Mouse (Mus musculus) limb, embryonic 14.5 days (tissue): ENCODE results near the gene Omp. TPM values are rescaled to one million over a fixed set of nuclear protein-coding genes. Genes with fewer than 3 reads are reported as not detected.

ENCODE experiments used
- ATAC-seq: fragments of 200-750 bp; cut with Nextera tagmentation; 2 replicates; pipeline ENCODE4 v1.8.0; 2017; ENCODE audit warnings: low read depth, moderate number of reproducible peaks, moderate TSS enrichment; ENCODE audit not compliant: low FRiP score
- DNase-seq: peaks from one replicate; pipeline ENCODE4 v3.0.0-alpha.2; 2015; ENCODE audit warnings: low spot score
- H3K27ac ChIP-seq: fragments of 300-500 bp; sonication (generic); replicated peaks from 2 replicates; pipeline ENCODE4 v1.5.1; 2014; ENCODE audit warnings: low read depth, mild to moderate bottlenecking, low read length, moderate library complexity, mixed read lengths
- H3K27me3 ChIP-seq: fragments of 300-500 bp; sonication (generic); 2 replicates; pipeline ENCODE4 v1.6.1; 2014; ENCODE audit warnings: low read length, mixed read lengths; ENCODE audit not compliant: control insufficient read depth, insufficient read depth
- H3K36me3 ChIP-seq: fragments of 300-500 bp; sonication (generic); 2 replicates; pipeline ENCODE4 v1.6.1; 2014; ENCODE audit warnings: mild to moderate bottlenecking, low read length, moderate library complexity, mixed read lengths; ENCODE audit not compliant: control insufficient read depth, insufficient read depth
- H3K4me1 ChIP-seq: fragments of 300-500 bp; sonication (generic); 2 replicates; pipeline ENCODE4 v1.6.1; 2014; ENCODE audit warnings: antibody characterized with exemption, low read length, mixed read lengths; ENCODE audit not compliant: control insufficient read depth, insufficient read depth
- H3K4me2 ChIP-seq: fragments of 300-500 bp; sonication (generic); replicated peaks from 2 replicates; pipeline ENCODE4 v1.6.1; 2014; ENCODE audit warnings: low read depth, mild to moderate bottlenecking, low read length, moderate library complexity; ENCODE audit not compliant: severe bottlenecking
- H3K4me3 ChIP-seq: fragments of 300-500 bp; sonication (generic); replicated peaks from 2 replicates; pipeline ENCODE4 v1.5.1; 2014; ENCODE audit warnings: low read length
- H3K9ac ChIP-seq: fragments of 300-500 bp; sonication (generic); 2 replicates; pipeline ENCODE4 v1.6.1; 2014; ENCODE audit warnings: mild to moderate bottlenecking, low read depth, low read length, moderate library complexity; ENCODE audit not compliant: severe bottlenecking
- H3K9me3 ChIP-seq: fragments of 300-500 bp; sonication (generic); 2 replicates; pipeline ENCODE4 v1.6.1; 2016; ENCODE audit warnings: low read length; ENCODE audit not compliant: control insufficient read depth
- POLR2A ChIP-seq: fragments of 200-500 bp; IDR thresholded peaks from 2 replicates; pipeline ENCODE4 v1.8.0; 2012; ENCODE audit warnings: inconsistent platforms, mild to moderate bottlenecking, moderate library complexity, borderline replicate concordance; ENCODE audit not compliant: insufficient read depth, insufficient read length; ENCODE audit errors: extremely low read depth
- WGBS: fragments of 180-500 bp; shearing (Covaris S2); extraction: QIAGEN DNeasy Blood & Tissue Kit; methylation state at CpG from one replicate; pipeline ENCODE4 v1.1.7; 2014; 5-methylcytosine and 5-hydroxymethylcytosine counted together
- polyA plus RNA-seq, 2 experiments: library from polyadenylated mRNA; depleted of rRNA in 1 of 2; stranded (reverse) in 1 of 2; unstranded in 1 of 2; fragments of >200 nt; fragmentation: Nextera tagmentation in 1 of 2; extraction: Ambion mirVana in 1 of 2; gene quantifications; 2 replicates each; pipeline versions ENCODE4 v1.2.1 to v1.2.3; 2012 to 2014

The Omp gene
- polyA plus RNA-seq, 2 experiments = 0.17 to 0.25 TPM

DNA sequence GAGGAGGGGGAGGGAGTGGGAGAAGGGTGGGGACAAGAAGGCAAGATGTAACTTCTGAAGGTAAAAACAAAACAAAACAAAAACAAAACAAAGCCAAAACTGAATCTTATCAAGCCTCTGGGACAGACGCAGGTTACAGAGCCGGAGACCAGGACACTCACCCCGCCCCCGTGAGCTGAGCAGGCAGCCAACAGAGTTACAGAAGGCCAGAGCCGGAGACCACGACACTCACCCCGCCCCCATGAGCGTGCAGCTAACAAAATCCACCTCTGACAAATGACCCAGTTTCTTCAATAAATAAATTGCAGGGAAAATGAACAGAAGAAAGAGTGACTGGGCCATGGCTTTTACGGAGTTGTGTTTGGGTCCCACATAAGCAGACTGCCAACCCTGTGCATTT is 6.1 kb downstream of the Omp start:
- Histone ChIP-seq H3K4me3 (no peak overlapping the region), H3K9me3 (no peaks in the 10 kb centered on the region), H3K27me3 (no peaks in the 10 kb centered on the region), H3K36me3 (no peaks in the 10 kb centered on the region), H3K4me1 (no peaks in the 10 kb centered on the region; the same call in 1 of the 2 replicates), H3K4me2 (no peak overlapping the region), H3K9ac (no peak overlapping the region), H3K27ac (no peak overlapping the region)
- 16% methylated on average over 9 of the region's 9 CpGs for WGBS
- DNase-seq (no peak), ATAC-seq (no peak)
- TF ChIP-seq POLR2A = no peak

DNA sequence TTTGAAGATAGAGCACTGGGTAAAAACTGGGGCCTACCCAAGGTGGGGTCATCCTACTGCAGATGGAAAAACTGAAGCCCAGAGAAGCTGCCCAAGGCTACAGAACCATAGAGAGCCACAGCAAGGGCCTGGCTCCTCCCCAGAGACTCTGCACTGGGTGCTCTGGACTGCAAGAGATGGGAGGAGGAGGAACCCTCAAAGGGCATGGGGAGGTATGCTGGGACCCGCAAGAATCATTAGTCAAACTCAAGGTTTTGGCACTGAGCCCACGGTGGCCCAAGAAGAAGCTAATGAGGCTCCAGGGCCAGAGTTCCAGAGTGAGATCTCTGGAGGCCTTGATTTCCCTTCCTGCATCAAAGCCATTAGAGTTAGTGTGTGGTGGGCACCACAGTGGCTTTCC is 7.3 kb downstream of the Omp start:
- Histone ChIP-seq H3K27ac (no peak overlapping the region), H3K4me3 (no peak overlapping the region), H3K27me3 (no peaks in the 10 kb centered on the region), H3K36me3 (no peaks in the 10 kb centered on the region), H3K9me3 (no peaks in the 10 kb centered on the region), H3K4me2 (no peak overlapping the region), H3K9ac (no peak overlapping the region), H3K4me1 (no peaks in the 10 kb centered on the region; the same call in 1 of the 2 replicates)
- DNase-seq = no peak
- no peak for ATAC-seq
- TF ChIP-seq POLR2A = no peak
- WGBS = 70% methylated on average over 2 of the region's 2 CpGs

DNA sequence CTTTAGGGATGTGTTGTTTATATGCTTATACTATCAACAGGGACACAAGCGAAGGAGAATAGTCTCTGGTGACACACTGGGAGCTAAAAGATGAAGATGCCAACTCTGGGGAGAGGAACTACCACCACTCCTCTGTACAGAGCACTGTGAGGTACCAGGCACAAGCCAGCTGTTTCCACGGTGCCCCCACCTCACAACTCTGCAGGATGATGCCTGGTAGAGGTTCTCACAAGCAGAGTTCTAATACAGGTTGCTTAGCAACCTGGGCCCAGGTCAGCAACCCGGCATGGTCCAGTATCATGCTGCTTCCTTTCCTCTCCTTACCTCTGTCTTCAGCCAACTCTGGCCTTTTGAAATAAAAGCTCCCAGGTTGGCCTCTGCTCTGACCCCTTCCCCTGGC is 7.7 kb downstream of the Omp start:
- 53% methylated on average over 3 of the region's 3 CpGs for WGBS
- Histone ChIP-seq H3K27ac (no peak overlapping the region), H3K4me3 (no peak overlapping the region), H3K9ac (no peak overlapping the region), H3K36me3 (no peaks in the 10 kb centered on the region), H3K27me3 (no peaks in the 10 kb centered on the region), H3K9me3 (no peaks in the 10 kb centered on the region), H3K4me1 (no peaks in the 10 kb centered on the region; the same call in 1 of the 2 replicates), H3K4me2 (no peak overlapping the region)
- TF ChIP-seq POLR2A = no peak
- DNase-seq (no peak), ATAC-seq (no peak)

DNA sequence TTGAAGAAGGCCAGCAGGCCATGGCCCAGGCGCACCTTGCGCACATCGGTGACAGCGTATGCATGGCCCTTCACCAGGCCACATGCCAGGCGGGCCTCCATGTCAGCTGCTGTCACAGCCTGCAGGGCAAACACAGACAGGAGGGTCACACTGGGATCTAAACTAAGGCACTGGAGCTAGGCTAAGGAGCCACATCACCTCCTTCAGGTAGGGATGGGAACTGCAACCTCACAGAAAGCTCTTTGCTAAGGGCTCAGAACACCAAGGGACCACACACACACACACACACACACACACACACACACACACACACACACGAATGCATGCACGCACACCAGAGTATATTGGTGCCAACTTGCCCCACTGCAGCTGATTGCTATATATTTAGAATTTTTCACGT is 13.6 kb downstream of the Omp start:
- H3K9ac ChIP-seq = no peak overlapping the region
- no peak overlapping the region for H3K27ac ChIP-seq
- no peak for ATAC-seq
- no peaks in the 10 kb centered on the region for H3K4me1 ChIP-seq
- no peaks in the 10 kb centered on the region for H3K36me3 ChIP-seq
- H3K4me3 ChIP-seq = no peak overlapping the region
- WGBS = 95% methylated on average over 8 of the region's 8 CpGs
- no peak for TF ChIP-seq POLR2A
- no peak for DNase-seq
- H3K9me3 ChIP-seq = no peaks in the 10 kb centered on the region
- H3K27me3 ChIP-seq = no peaks in the 10 kb centered on the region
- H3K4me2 ChIP-seq = no peak overlapping the region

DNA sequence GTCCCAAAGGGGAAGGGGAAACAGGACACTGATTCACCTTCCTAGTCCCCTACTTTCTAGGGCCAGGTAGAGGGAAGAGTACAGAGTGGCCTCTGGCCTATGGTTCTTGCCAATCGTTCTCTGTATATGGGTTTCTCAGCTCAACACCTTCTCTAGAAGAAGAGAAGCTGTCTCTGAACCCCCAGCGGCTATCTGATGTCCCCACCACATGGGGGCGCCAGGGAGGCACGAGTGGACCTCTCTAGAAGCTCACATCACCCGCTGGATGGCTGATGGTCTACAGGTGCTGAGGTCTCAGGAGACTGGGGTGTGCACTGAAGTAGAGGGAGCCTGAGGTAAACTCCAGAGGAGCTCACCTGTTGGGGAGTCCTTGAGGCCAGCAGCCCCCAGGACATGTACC is 19.8 kb downstream of the Omp start:
- TF ChIP-seq POLR2A = no peak
- DNase-seq = no peak

DNA sequence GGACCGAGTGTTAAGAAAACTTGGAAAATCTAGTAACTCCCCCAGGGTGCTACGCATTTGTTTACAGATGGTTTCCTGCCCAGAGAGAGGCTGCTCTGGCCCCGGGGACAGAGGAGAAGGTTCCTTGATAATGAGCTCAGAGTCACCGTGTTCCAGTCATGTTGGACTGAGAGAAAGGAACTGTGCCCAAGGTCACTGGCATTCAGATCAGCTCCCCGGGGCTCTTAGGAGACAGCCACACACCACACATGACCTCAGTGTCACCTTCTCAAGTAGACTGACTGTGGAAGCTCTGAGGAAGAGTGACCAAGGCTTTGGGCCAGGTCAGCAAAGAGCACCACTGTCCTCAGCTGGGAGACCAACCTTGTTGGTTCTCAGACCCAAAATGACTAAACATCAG is 20.6 kb downstream of the Omp start:
- H3K27ac ChIP-seq = no peak overlapping the region
- H3K36me3 ChIP-seq = no peaks in the 10 kb centered on the region
- DNase-seq (no peak), ATAC-seq (no peak)
- no peak overlapping the region for H3K4me2 ChIP-seq
- no peak for TF ChIP-seq POLR2A
- no peaks in the 10 kb centered on the region for H3K27me3 ChIP-seq
- no peak overlapping the region for H3K4me3 ChIP-seq
- 55% methylated on average over 5 of the region's 5 CpGs for WGBS
- H3K9me3 ChIP-seq = no peaks in the 10 kb centered on the region
- H3K4me1 ChIP-seq = no peaks in the 10 kb centered on the region
- H3K9ac ChIP-seq = no peak overlapping the region

More for the DNA sequence above, 19.8 kb downstream of the Omp start:
- 26% methylated on average over 5 of the region's 5 CpGs for WGBS
- H3K36me3 ChIP-seq = no peaks in the 10 kb centered on the region
- no peak overlapping the region for H3K27ac ChIP-seq
- H3K4me3 ChIP-seq = no peak overlapping the region
- H3K4me1 ChIP-seq = no peaks in the 10 kb centered on the region
- H3K9me3 ChIP-seq = no peaks in the 10 kb centered on the region
- H3K4me2 ChIP-seq = no peak overlapping the region
- H3K9ac ChIP-seq = no peak overlapping the region
- no peak for ATAC-seq
- H3K27me3 ChIP-seq = no peaks in the 10 kb centered on the region
